Mouse (Mus musculus): ENCODE measurements at regions not wholly inside any gene's neighbourhood (a gene's known extent, or its start where the extent isn't known, plus 50 kb on each side); places are given as distances from the start of the nearest gene placed in this dataset.

DNA sequence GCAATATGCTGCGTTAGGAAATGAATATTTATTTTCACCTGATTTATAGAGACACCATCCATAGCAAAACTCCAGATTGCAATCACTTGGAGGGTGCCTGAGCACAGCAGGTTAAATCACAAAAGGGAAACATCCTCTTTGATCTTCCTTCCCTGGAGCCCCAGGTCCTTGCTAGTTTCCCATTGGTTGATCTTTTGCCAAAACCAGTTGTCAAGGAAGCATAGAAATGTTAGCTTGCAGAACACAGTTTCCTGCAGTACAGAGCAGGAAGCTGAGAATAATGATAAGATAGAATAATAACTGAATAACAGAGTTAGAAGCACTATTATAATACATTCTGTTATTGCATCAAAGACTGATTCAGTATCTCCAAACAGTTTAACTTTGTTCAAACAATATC is 231.5 kb upstream of the Nrxn1 start:
- TF ChIP-seq MAX (IDR thresholded peaks at IDR 0.05; ENCODE audit: low read depth) (no peak), MYOD1 (IDR thresholded peaks at IDR 0.05; ENCODE audit: control insufficient read depth in 1 of 3, insufficient read length in 2 of 3, low read depth in 2 of 3) (no peak), POLR2AphosphoS2 (IDR thresholded peaks at IDR 0.05; ENCODE audit: insufficient read length, low read depth) (no peak), POLR2A (IDR thresholded peaks at IDR 0.05; ENCODE audit: insufficient read length, low read depth) (no peak), USF1 (IDR thresholded peaks at IDR 0.05; ENCODE audit: low read depth) (no peak), E2F4 (IDR thresholded peaks at IDR 0.05; ENCODE audit: insufficient read depth) (no peak), TCF12 (IDR thresholded peaks at IDR 0.05; ENCODE audit: insufficient read depth, poor library complexity, severe bottlenecking) (no peak), MYOG (IDR thresholded peaks at IDR 0.05; ENCODE audit: control insufficient read depth in 1 of 3, insufficient read depth in 1 of 3, insufficient read length in 2 of 3, low read depth in 2 of 3) (no peak), CEBPB (IDR thresholded peaks at IDR 0.05; ENCODE audit: insufficient read depth, poor library complexity, severe bottlenecking) (no peak), TCF3 (IDR thresholded peaks at IDR 0.05; ENCODE audit: insufficient read length, low read depth) (no peak)

Data from myocyte (in vitro differentiated cells).